Mouse (Mus musculus) brain, embryonic 14.5 days (tissue): ENCODE measurements around the gene Tnfrsf26.

Source experiments
- CTCF ChIP-seq: fragments of 200-500 bp; IDR thresholded peaks from 2 replicates; pipeline ENCODE4 v1.5.1; 2012; ENCODE audit warnings: inconsistent platforms, mild to moderate bottlenecking, moderate library complexity, borderline replicate concordance; ENCODE audit not compliant: insufficient read depth, insufficient read length; ENCODE audit errors: extremely low read depth
- POLR2A ChIP-seq: fragments of 200-500 bp; IDR thresholded peaks from 2 replicates; pipeline ENCODE4 v1.6.1; 2012; ENCODE audit warnings: mild to moderate bottlenecking, inconsistent platforms, borderline replicate concordance; ENCODE audit not compliant: poor library complexity, insufficient read depth, insufficient read length, severe bottlenecking; ENCODE audit errors: extremely low read depth

DNA sequence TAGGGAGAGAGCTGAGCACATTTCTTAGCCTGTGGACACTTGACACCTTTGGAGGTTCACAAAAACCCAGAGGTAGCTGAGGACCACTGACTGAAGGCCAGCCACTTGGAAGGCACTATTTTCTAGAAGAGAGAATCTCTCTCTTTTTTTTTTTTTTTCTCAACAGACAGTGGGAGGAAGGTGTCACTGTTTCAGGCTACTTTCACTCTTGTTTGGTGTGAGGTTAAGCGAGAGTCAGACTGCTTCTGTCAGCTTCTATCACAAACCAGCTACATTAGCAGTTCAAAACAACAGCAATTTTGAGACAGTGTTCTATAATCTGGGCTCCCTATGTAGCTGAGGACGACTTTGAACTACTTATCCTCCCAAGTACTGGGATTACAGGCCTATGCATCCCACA, 2.3 kb downstream of the Tnfrsf26 start:
- no peak for TF ChIP-seq CTCF
- TF ChIP-seq POLR2A = no peak
